Mouse (Mus musculus) heart, adult 2 months (tissue): Measurements from ENCODE around the gene Ppp3ca.

Experiments used
- CTCF ChIP-seq: fragments of 200-600 bp; IDR thresholded peaks from 2 replicates; pipeline ENCODE4 v1.8.1; 2022; ENCODE audit warnings: antibody characterized with exemption, mild to moderate bottlenecking, moderate library complexity
- EP300 ChIP-seq: fragments of 200-500 bp; IDR thresholded peaks from 2 replicates; pipeline ENCODE4 v1.6.1; 2011; ENCODE audit warnings: low read depth, low read length, control low read depth; ENCODE audit not compliant: insufficient read depth
- POLR2A ChIP-seq: fragments of 200-500 bp; IDR thresholded peaks from 2 replicates; pipeline ENCODE4 v1.6.1; 2011; ENCODE audit warnings: mild to moderate bottlenecking, low read depth, low read length, control low read depth; ENCODE audit not compliant: insufficient read depth

DNA sequence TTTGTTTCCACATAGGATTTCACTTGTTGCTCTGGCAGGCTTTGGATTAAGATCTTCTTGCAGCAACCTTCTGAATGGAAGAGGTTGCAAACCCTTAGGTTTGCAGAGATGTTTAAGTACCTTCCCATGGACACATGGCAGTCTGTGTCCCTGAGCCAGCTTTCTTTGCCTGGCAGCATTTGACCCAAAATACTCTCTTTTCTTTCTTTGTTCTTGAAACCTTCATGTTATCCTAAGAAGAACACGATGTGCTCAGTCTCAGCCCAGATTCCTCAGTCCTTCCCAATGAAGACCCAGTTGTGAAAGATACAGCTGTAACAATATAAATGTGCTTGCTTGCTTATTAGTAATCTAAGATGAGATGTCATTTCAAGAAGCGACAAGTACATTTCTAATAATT lies 197.4 kb downstream of the Ppp3ca start:
- TF ChIP-seq CTCF (no peak), EP300 (no peak), POLR2A (no peak)
